Mouse (Mus musculus): ENCODE data around the gene Car11. TPM values are rescaled to one million over a fixed set of nuclear protein-coding genes. Genes with fewer than 3 reads are reported as not detected.

The Car11 gene
- polyA plus RNA-seq, 1 experiment, result 3.6 TPM

- Histone ChIP-seq H3K4me2 (ENCODE audit: low read depth) (peak overlapping the region; percentile 96), H3K36me3 (ENCODE audit: control insufficient read depth, insufficient read depth) (no peaks in the 10 kb centered on the region), H3K27me3 (ENCODE audit: control insufficient read depth, insufficient read depth, insufficient read length) (no peaks in the 10 kb centered on the region), H3K4me3 (peak overlapping the region; percentile 96), H3ac (ENCODE audit: control insufficient read depth, insufficient read length) (peak overlapping the region; percentile 52), H3K79me2 (ENCODE audit: control insufficient read depth, insufficient read depth) (peaks cover 43% of the 10 kb centered on the region)
- TF ChIP-seq TCF3 (IDR thresholded peaks at IDR 0.05; ENCODE audit: insufficient read length, low read depth), result no peak
- TF ChIP-seq USF1 (IDR thresholded peaks at IDR 0.05; ENCODE audit: low read depth), result no peak
- TF ChIP-seq TCF12 (IDR thresholded peaks at IDR 0.05; ENCODE audit: insufficient read depth, poor library complexity, severe bottlenecking), result no peak
- TF ChIP-seq E2F4 (IDR thresholded peaks at IDR 0.05; ENCODE audit: insufficient read depth), result no peak
- TF ChIP-seq CEBPB (IDR thresholded peaks at IDR 0.05; ENCODE audit: insufficient read depth, poor library complexity, severe bottlenecking), result no peak
- no peak for TF ChIP-seq REST (IDR thresholded peaks at IDR 0.05; ENCODE audit: insufficient read depth, insufficient read length)
- TF ChIP-seq POLR2A (IDR thresholded peaks at IDR 0.05; ENCODE audit: insufficient read length, low read depth), result no peak
- no peak for TF ChIP-seq MYOG (IDR thresholded peaks at IDR 0.05; ENCODE audit: control insufficient read depth in 1 of 3, insufficient read depth in 1 of 3, insufficient read length in 2 of 3, low read depth in 2 of 3)
- TF ChIP-seq MYOD1 (IDR thresholded peaks at IDR 0.05; ENCODE audit: control insufficient read depth in 1 of 3, insufficient read length in 2 of 3, low read depth in 2 of 3), result no peak
- no peak for TF ChIP-seq POLR2AphosphoS2 (IDR thresholded peaks at IDR 0.05; ENCODE audit: insufficient read length, low read depth)
Observed at GRCm38 (mm10) chr7:45719180-45719579, 19.5 kb downstream of the Car11 start.

GRCm38 (mm10) chr7:45719738-45720412 lies 20.2 kb downstream of the Car11 start:
- no peak overlapping the region for H3ac ChIP-seq (ENCODE audit: control insufficient read depth, insufficient read length)
- H3K27me3 ChIP-seq (ENCODE audit: control insufficient read depth, insufficient read depth, insufficient read length), result no peaks in the 10 kb centered on the region
- H3K79me2 ChIP-seq (ENCODE audit: control insufficient read depth, insufficient read depth), result peaks cover 37% of the 10 kb centered on the region
- TF ChIP-seq SRF (IDR thresholded peaks at IDR 0.05; ENCODE audit: control insufficient read depth, insufficient read length, low read depth) (no peak), POLR2AphosphoS2 (IDR thresholded peaks at IDR 0.05; ENCODE audit: insufficient read length, low read depth) (no peak), MYOD1 (IDR thresholded peaks at IDR 0.05; ENCODE audit: control insufficient read depth in 1 of 3, insufficient read length in 2 of 3, low read depth in 2 of 3) (no peak), MYOG (IDR thresholded peaks at IDR 0.05; ENCODE audit: control insufficient read depth in 1 of 3, insufficient read depth in 1 of 3, insufficient read length in 2 of 3, low read depth in 2 of 3) (no peak), TCF3 (IDR thresholded peaks at IDR 0.05; ENCODE audit: insufficient read length, low read depth) (no peak), USF1 (IDR thresholded peaks at IDR 0.05; ENCODE audit: low read depth) (no peak), TCF12 (IDR thresholded peaks at IDR 0.05; ENCODE audit: insufficient read depth, poor library complexity, severe bottlenecking) (no peak), E2F4 (IDR thresholded peaks at IDR 0.05; ENCODE audit: insufficient read depth) (no peak), REST (IDR thresholded peaks at IDR 0.05; ENCODE audit: insufficient read depth, insufficient read length) (no peak), POLR2A (IDR thresholded peaks at IDR 0.05; ENCODE audit: insufficient read length, low read depth) (no peak), MAX (IDR thresholded peaks at IDR 0.05; ENCODE audit: low read depth) (no peak), CEBPB (IDR thresholded peaks at IDR 0.05; ENCODE audit: insufficient read depth, poor library complexity, severe bottlenecking) (no peak)
- H3K4me3 ChIP-seq, result peak overlapping the region; percentile 96
- H3K4me2 ChIP-seq (ENCODE audit: low read depth), result peak overlapping the region; percentile 96
- H3K36me3 ChIP-seq (ENCODE audit: control insufficient read depth, insufficient read depth), result no peaks in the 10 kb centered on the region

- Histone ChIP-seq H3ac (ENCODE audit: control insufficient read depth, insufficient read length) (no peak within 1 kb of the TSS), H3K79me2 (ENCODE audit: control insufficient read depth, insufficient read depth) (peaks cover 34% of the 10 kb centered on the region), H3K27me3 (ENCODE audit: control insufficient read depth, insufficient read depth, insufficient read length) (no peaks in the 10 kb centered on the region), H3K4me2 (ENCODE audit: low read depth) (no peak within 1 kb of the TSS), H3K4me3 (peak within 1 kb of the TSS; percentile 96), H3K36me3 (ENCODE audit: control insufficient read depth, insufficient read depth) (no peaks in the 10 kb centered on the region)
- TF ChIP-seq MAX (IDR thresholded peaks at IDR 0.05; ENCODE audit: low read depth), result no peak
- TF ChIP-seq POLR2AphosphoS2 (IDR thresholded peaks at IDR 0.05; ENCODE audit: insufficient read length, low read depth), result peak; percentile 25
Observed at GRCm38 (mm10) chr7:45720413-45721233, 21.0 kb downstream of the Car11 start, which contains the start of gene Fam83e. TSS of gene Fam83e (plus strand) at chr7:45721212.

GRCm38 (mm10) chr7:45721234-45721571 lies 21.6 kb downstream of the Car11 start:
- no peak for TF ChIP-seq REST (IDR thresholded peaks at IDR 0.05; ENCODE audit: insufficient read depth, insufficient read length)
- TF ChIP-seq TCF3 (IDR thresholded peaks at IDR 0.05; ENCODE audit: insufficient read length, low read depth), result no peak
- TF ChIP-seq TCF12 (IDR thresholded peaks at IDR 0.05; ENCODE audit: insufficient read depth, poor library complexity, severe bottlenecking), result no peak
- TF ChIP-seq MYOD1 (IDR thresholded peaks at IDR 0.05; ENCODE audit: control insufficient read depth in 1 of 3, insufficient read length in 2 of 3, low read depth in 2 of 3), result no peak
- TF ChIP-seq MAX (IDR thresholded peaks at IDR 0.05; ENCODE audit: low read depth), result no peak
- TF ChIP-seq CEBPB (IDR thresholded peaks at IDR 0.05; ENCODE audit: insufficient read depth, poor library complexity, severe bottlenecking), result no peak
- TF ChIP-seq E2F4 (IDR thresholded peaks at IDR 0.05; ENCODE audit: insufficient read depth), result no peak
- TF ChIP-seq SRF (IDR thresholded peaks at IDR 0.05; ENCODE audit: control insufficient read depth, insufficient read length, low read depth), result no peak
- no peak for TF ChIP-seq POLR2AphosphoS2 (IDR thresholded peaks at IDR 0.05; ENCODE audit: insufficient read length, low read depth)
- no peak for TF ChIP-seq POLR2A (IDR thresholded peaks at IDR 0.05; ENCODE audit: insufficient read length, low read depth)
- Histone ChIP-seq H3K36me3 (ENCODE audit: control insufficient read depth, insufficient read depth) (no peaks in the 10 kb centered on the region), H3K27me3 (ENCODE audit: control insufficient read depth, insufficient read depth, insufficient read length) (no peaks in the 10 kb centered on the region), H3ac (ENCODE audit: control insufficient read depth, insufficient read length) (no peak overlapping the region), H3K4me3 (no peak overlapping the region), H3K4me2 (ENCODE audit: low read depth) (no peak overlapping the region), H3K79me2 (ENCODE audit: control insufficient read depth, insufficient read depth) (peaks cover 28% of the 10 kb centered on the region)
